Mouse (Mus musculus) testis, adult 2 months (tissue): ENCODE data around the gene Ndst2.

Source experiments
- CTCF ChIP-seq: fragments of 200-500 bp; IDR thresholded peaks from 2 replicates; pipeline ENCODE4 v1.5.1; 2012; ENCODE audit warnings: low read depth, mild to moderate bottlenecking, inconsistent platforms, low read length, moderate library complexity; ENCODE audit not compliant: control insufficient read depth, insufficient read depth, insufficient replicate concordance
- POLR2A ChIP-seq: fragments of 200-500 bp; IDR thresholded peaks from 2 replicates; pipeline ENCODE4 v1.6.1; 2012; ENCODE audit warnings: low read depth, mild to moderate bottlenecking, inconsistent platforms, low read length, moderate library complexity; ENCODE audit not compliant: control insufficient read depth

DNA sequence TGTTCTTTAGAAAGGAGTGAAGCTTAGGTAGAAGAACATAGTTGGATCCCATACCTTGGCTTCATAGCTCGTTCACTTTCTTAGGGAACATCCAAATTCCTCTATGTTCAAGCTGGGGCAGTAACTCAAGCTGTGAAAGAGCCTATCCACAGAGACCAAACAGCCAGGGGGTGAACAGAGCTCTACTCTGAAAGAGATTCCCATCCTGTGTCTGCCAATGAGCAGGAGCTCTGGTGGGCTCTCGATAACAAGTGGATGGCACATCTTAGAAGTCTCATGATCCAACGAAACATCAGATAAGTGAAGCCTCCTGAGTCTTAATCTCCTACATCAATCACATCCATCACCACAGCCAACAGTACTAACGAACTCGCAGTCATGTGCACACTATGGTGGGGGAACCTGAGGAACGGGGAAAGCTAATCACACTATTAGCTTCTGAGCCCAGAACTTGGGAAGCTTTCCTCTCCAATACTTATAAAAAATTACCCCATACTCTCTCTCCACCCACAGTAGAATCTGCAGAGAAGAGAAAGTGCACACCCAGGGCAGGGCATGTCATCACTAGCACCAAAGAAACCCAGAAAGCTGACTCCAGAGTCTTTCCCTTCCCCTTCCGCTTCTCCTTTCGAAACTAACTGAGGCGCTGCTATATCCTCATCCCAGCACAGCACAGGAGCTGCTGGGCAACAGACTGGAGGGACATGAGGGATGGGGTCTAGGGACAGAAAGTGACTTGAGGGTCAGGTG lies 3.3 kb downstream of the Ndst2 start:
- TF ChIP-seq CTCF = no peak
- no peak for TF ChIP-seq POLR2A
